Mouse (Mus musculus): ENCODE data around the gene Nav2. TPM values are rescaled to one million over a fixed set of nuclear protein-coding genes. Genes with fewer than 3 reads are reported as not detected.

Nav2 gene
- total RNA-seq, 2 experiments from 2014 or later = 6.1 to 7.5 TPM

DNA sequence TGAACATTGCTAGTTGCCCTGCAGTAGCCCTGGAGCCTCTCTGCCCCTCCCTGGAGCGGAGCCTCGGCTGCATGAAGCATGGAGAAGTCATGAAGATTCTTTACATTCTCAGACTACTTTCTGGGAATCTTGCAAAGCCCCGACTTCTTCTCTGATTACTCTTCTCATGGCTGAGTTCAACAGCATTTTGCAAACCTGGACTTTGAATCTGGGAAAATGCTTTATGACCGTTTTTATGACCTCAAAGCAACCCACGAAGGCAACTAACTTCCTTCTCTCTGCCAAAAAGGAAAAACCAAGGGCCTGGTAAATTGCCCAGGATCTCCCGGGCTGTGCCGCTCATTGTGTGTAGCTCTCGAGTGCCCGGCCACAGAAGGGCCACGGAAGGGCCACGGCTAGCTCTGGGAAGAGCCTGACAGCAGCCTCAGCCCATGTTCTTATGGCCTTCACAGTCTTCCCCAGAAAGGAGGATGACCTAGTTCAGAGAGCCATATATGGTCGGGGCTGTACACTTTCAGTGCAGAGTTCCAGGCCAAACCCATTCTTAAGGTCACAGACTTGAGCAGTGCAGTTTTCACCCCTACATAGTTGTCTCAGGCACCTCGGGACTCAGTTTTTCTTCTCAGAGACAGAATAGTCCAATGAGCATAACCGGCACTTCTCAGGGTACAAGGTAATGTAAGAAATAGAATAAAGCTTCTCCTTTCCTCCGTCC is 409.8 kb downstream of the Nav2 start:
- DNase-seq (ENCODE audit: low spot score in 2 of 2) = no peak

DNA sequence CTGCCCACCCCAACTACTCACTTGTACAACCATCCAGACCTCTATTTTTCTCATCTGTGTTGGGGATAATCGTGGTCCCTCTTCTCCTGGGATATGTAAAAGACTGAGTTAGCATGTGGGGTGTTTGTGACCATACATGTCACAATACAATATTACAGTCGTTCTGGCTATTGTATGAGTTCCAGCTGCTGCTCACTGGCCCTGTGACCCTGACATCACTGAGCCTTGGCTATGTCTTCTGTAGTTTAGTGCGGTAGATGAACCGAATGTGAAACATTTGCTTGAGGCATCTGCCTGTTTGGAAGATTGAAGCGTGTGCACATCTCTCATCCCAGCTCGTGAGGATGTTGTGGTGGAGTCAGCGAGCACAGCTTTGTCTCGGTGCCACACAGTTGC is 410.4 kb downstream of the Nav2 start:
- no peak for DNase-seq (ENCODE audit: low spot score in 2 of 2)

- DNase-seq (ENCODE audit: low spot score in 2 of 2) = no peak
Measured at GRCm38 (mm10) chr7:49319981-49320380, 411.5 kb downstream of the Nav2 start.

DNA sequence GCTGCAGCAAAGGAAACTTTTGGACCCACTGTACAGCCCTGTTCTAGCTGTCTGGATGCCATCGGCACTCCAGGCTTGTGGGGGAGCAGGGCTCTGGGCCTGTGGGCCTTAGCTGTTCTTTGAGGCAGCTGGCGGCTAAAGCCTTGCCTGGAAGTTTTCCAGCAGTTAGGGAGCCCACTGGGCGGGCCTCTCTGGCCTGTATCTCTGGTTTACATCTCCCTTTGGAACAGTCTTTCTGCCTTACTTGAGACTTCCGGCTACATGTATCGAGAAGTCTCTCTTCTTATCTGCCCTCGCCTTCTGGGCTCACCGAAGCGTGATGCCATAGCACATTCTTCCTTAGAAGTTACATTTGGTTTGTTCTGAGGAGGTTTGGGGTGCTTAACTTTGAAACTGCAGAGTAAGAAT is 412.6 kb downstream of the Nav2 start:
- no peak for DNase-seq (ENCODE audit: low spot score in 2 of 2)

- no peak for DNase-seq (ENCODE audit: low spot score in 2 of 2)
Measured at GRCm38 (mm10) chr7:49322179-49322578, 413.7 kb downstream of the Nav2 start.

GRCm38 (mm10) chr7:49324575-49324974 is 416.1 kb downstream of the Nav2 start:
- DNase-seq (ENCODE audit: low spot score in 2 of 2) = no peak

DNA sequence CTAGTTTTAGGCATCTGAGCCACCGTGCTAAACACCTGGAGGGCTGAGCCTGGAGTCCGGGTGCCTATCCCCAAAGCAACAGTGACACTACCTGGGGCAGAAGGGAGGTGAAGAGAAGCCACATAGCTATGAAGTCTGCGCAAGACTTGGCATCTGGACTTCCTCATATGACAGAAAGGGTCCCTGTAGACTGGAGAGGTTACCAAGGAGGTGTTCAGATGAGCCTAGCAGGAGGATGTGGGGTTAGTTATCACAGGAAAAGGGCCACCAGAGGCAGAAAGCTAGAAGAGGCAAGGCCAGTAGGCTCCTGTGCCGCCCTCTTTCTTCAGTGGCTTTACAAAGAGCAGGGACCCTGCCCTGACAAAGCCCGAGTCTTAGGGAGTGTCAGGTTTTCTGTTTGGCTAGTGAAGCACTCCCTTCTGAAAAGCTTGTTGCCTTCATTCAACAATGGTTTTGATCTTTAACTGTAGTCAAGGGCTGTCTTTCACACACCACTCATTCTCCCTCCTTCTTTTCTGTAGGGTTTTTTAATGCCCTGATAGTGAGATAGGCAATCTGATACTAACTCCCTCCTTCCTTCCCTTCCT is 417.7 kb downstream of the Nav2 start:
- DNase-seq (ENCODE audit: low spot score in 2 of 2) = no peak

DNA sequence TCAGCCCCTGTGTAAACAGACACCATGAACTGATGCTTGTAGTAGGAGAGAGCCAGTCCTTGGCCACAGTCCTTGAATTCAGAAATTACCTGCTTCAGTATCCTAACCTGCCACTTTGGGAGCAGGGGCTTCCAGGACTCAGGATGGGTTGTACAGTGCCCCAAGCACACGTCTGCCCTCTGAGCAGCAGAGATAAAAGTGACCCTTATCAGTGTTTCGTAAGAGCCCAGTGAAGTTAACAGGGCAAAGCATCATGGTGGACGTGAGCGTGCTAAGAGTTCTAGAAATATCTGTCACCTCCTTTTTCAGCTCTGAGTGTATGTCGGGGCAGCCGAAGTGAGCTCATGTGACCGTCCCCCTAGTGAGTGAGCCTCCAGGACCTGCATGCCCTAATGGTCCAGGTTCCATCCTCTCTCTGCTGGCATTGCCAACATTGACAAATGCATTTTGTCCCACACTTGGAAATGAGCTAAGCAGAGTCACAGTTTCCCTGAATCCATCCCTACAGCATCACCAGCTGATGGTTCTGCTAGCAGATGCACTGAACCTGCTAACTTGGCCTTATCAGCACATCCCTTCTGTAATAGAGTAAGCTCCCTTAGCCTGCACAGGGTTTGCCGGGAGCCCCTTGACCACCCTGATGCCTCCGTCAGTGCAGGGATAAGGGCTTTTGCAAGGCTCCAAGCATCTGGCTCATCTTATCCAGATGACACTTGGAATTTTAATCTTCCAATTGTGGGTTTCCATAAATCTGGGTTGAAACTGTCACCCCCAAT is 418.6 kb downstream of the Nav2 start:
- no peak for DNase-seq (ENCODE audit: low spot score in 2 of 2)

- DNase-seq (ENCODE audit: low spot score in 2 of 2) = no peak
Measured at GRCm38 (mm10) chr7:49330181-49330580, 421.7 kb downstream of the Nav2 start.

- no peak for DNase-seq (ENCODE audit: low spot score in 2 of 2)
Measured at GRCm38 (mm10) chr7:49331939-49332338, 423.4 kb downstream of the Nav2 start.

GRCm38 (mm10) chr7:49332644-49333043 is 424.1 kb downstream of the Nav2 start:
- DNase-seq (ENCODE audit: low spot score in 2 of 2) = no peak

DNA sequence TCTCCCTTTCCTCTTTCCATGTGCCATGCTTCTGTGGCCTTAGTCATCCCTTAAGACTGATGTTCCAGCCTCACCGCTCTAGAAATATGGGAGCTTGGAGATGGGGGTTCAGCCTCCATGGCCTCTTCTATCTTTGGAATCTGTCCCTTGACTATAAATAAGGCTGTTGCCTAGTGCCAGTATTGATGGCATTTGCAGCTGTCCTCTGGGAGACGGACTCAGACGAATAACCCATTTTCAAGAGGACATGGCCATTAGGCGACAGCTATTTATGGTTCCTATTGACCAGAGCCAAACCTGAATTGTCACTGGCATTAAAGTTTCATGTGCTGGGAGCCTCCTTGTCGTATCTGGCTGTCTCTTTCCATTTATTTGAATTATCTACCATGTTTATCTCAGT is 425.6 kb downstream of the Nav2 start:
- no peak for DNase-seq (ENCODE audit: low spot score in 2 of 2)

GRCm38 (mm10) chr7:49335056-49335455 is 426.5 kb downstream of the Nav2 start:
- DNase-seq (ENCODE audit: low spot score in 2 of 2) = no peak

- DNase-seq (ENCODE audit: low spot score in 2 of 2) = no peak
Measured at GRCm38 (mm10) chr7:49336725-49337124, 428.2 kb downstream of the Nav2 start.

- DNase-seq (ENCODE audit: low spot score in 2 of 2) = no peak
Measured at GRCm38 (mm10) chr7:49337710-49338109, 429.2 kb downstream of the Nav2 start.

GRCm38 (mm10) chr7:49339953-49340352 is 431.4 kb downstream of the Nav2 start:
- no peak for DNase-seq (ENCODE audit: low spot score in 2 of 2)

GRCm38 (mm10) chr7:49341151-49341918 is 432.8 kb downstream of the Nav2 start:
- DNase-seq (ENCODE audit: low spot score in 2 of 2) = no peak

DNA sequence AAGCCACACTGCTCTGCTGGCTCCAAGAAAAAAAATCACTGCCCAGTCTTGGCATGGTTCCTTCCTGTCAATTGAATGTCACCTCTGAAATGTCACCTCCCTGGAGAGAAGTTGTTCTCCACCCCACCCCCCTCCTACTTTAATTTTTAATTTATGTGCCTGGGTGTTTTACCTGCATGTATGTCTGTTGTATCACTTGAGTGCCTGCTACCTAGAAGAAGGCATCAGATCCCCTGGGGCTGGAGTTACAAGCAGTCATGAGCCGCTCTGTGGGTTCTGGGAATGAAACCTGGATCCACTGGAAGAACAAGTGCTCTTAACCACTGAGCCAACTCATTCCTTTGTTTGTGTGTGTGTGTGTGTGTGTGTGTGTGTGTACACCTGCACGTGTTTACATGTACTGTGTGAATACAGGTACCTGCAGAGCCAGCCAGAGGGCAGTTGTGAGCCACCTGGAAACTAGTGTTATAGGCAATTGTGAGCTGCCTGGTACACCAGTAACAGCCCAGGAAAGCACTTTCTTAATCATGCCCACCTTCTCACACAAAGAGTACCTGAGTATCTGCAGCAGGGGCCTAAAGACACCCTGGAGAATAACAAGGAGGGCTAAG is 433.5 kb downstream of the Nav2 start:
- DNase-seq (ENCODE audit: low spot score in 2 of 2) = no peak

GRCm38 (mm10) chr7:49342556-49343080 is 434.1 kb downstream of the Nav2 start:
- DNase-seq (ENCODE audit: low spot score in 2 of 2) = no peak

GRCm38 (mm10) chr7:49343081-49343600 is 434.6 kb downstream of the Nav2 start:
- no peak for DNase-seq (ENCODE audit: low spot score in 2 of 2)

Measured in adrenal gland, adult 18-20 months (tissue).